Mouse (Mus musculus) embryonic stem cell, embryonic (primary cell): ENCODE measurements around the gene Cabin1.

Experiments used
- CTCF ChIA-PET, 4 experiments: fragments of 300-600 bp in 2 of 4; fragments of 350-600 bp in 2 of 4; sonication (Branson Sonifier 250); formaldehyde crosslinking; loops; one replicate each; lab custom pipeline; 2022; ENCODE audit warnings: inconsistent platforms in 2 of 4; lab: Charles Lee
- POLR2A ChIA-PET, 4 experiments: fragments of 300-600 bp in 2 of 4; fragments of 350-600 bp in 2 of 4; sonication (Branson Sonifier 250); formaldehyde crosslinking; loops; one replicate each; lab custom pipeline; 2022; ENCODE audit warnings: antibody characterized with exemption in 4 of 4, inconsistent platforms in 1 of 4; lab: Charles Lee

The Cabin1 gene

GRCm38 (mm10) chr10:75647362-75647761 lies 116.8 kb downstream of the Cabin1 start:
- POLR2A ChIA-PET, result interaction anchor here in 3 of 4 experiments (0.6 to 7.5 kb wide), 29 partner anchors 9 to 541 kb away, joined by 3 to 156 read pairs (median 6); partner anchors contain the start of genes Ddt (in 2 of the 3), Gstt2 (in 1 of the 3) and Mif (in 1 of the 3)
- CTCF ChIA-PET, result interaction anchor here (0.7 to 2.7 kb wide), 5 partner anchors 11 to 98 kb away, joined by 3 to 10 read pairs (median 6); no protein-coding TSS in a partner anchor

GRCm38 (mm10) chr10:75646406-75646805 lies 117.7 kb downstream of the Cabin1 start:
- ChIA-PET CTCF (interaction anchor here in 1 of 4 experiments (1.2 kb wide), 1 partner anchor 10 kb away, joined by 6 read pairs; no protein-coding TSS in a partner anchor), POLR2A (interaction anchor here in 3 of 4 experiments (0.6 to 7.5 kb wide), 8 partner anchors 8 to 1387 kb away, joined by 3 to 156 read pairs (median 4); partner anchors contain the start of genes Ddt (in 1 of the 3) and Gstt2 (in 1 of the 3))

- POLR2A ChIA-PET, result interaction anchor here in 3 of 4 experiments (0.6 to 7.5 kb wide), 7 partner anchors 8 to 1388 kb away, joined by 3 to 156 read pairs (median 3); partner anchors contain the start of genes Ddt (in 1 of the 3) and Gstt2 (in 1 of the 3)
These were observed 118.5 kb downstream of the Cabin1 start for GRCm38 (mm10) chr10:75645616-75646015.

GRCm38 (mm10) chr10:75643741-75644343 lies 120.3 kb downstream of the Cabin1 start, which contains the start of gene Susd2:
TSS of gene Susd2 (minus strand) at chr10:75644008.
- ChIA-PET POLR2A (interaction anchor here (0.6 to 3.1 kb wide), 36 partner anchors 8 to 1505 kb away, joined by 3 to 15 read pairs (median 4); partner anchors contain the start of genes Ddt (in 2 of the 4), Gstt2 (in 2 of the 4) and Mif (in 1 of the 4)), CTCF (interaction anchor here (0.5 to 1.9 kb wide), 13 partner anchors 8 to 365 kb away, joined by 3 to 6 read pairs (median 3); partner anchors contain the start of gene Gstt2 (in 1 of the 4))

More at GRCm38 (mm10) chr10:75645616-75646015, 118.5 kb downstream of the Cabin1 start:
- CTCF ChIA-PET, result interaction anchor here in 2 of 4 experiments (0.5 to 1.2 kb wide), 2 partner anchors 9 to 237 kb away, joined by 6 to 7 read pairs; no protein-coding TSS in a partner anchor

- ChIA-PET POLR2A (interaction anchor here in 3 of 4 experiments (0.5 to 4.7 kb wide), 26 partner anchors 7 to 295 kb away, joined by 3 to 37 read pairs (median 4); partner anchors contain the start of genes Ddt (in 1 of the 3), Gstt2 (in 1 of the 3) and Mif (in 1 of the 3)), CTCF (interaction anchor here (0.5 to 1.9 kb wide), 7 partner anchors 7 to 239 kb away, joined by 3 to 6 read pairs (median 4); no protein-coding TSS in a partner anchor)
These were observed 121.2 kb downstream of the Cabin1 start for GRCm38 (mm10) chr10:75642891-75643290.

GRCm38 (mm10) chr10:75642436-75642835 lies 121.7 kb downstream of the Cabin1 start:
- POLR2A ChIA-PET, result interaction anchor here in 3 of 4 experiments (0.6 to 4.7 kb wide), 19 partner anchors 8 to 289 kb away, joined by 3 to 37 read pairs (median 4); partner anchors contain the start of gene Mif (in 1 of the 3)
- CTCF ChIA-PET, result interaction anchor here in 2 of 4 experiments (0.6 to 1.4 kb wide), 2 partner anchors 66 to 211 kb away, joined by 3 to 6 read pairs; no protein-coding TSS in a partner anchor

- CTCF ChIA-PET, result interaction anchor here in 1 of 4 experiments (0.6 kb wide), 1 partner anchor 212 kb away, joined by 6 read pairs; no protein-coding TSS in a partner anchor
- POLR2A ChIA-PET, result interaction anchor here in 3 of 4 experiments (0.6 to 4.7 kb wide), 7 partner anchors 8 to 290 kb away, joined by 3 to 37 read pairs (median 7); no protein-coding TSS in a partner anchor
These were observed 122.4 kb downstream of the Cabin1 start for GRCm38 (mm10) chr10:75641721-75642222.

GRCm38 (mm10) chr10:75637711-75638110 lies 126.4 kb downstream of the Cabin1 start:
- POLR2A ChIA-PET, result interaction anchor here in 2 of 4 experiments (0.8 to 7.0 kb wide), 9 partner anchors 11 to 284 kb away, joined by 3 to 156 read pairs (median 10); partner anchors contain the start of gene Gstt2 (in 1 of the 2)
- CTCF ChIA-PET, result interaction anchor here in 3 of 4 experiments (0.6 to 3.3 kb wide), 5 partner anchors 28 to 215 kb away, joined by 3 to 22 read pairs (median 3); partner anchors contain the start of gene Cabin1 (in 1 of the 3)

- ChIA-PET POLR2A (interaction anchor here (0.5 to 7.0 kb wide), 76 partner anchors 8 to 987 kb away, joined by 3 to 156 read pairs (median 4); partner anchors contain the start of genes Cabin1 (in 3 of the 4), Ddt (in 2 of the 4), Gstt2 (in 2 of the 4) and Susd2 (in 2 of the 4)), CTCF (interaction anchor here (0.5 to 3.3 kb wide), 81 partner anchors 8 to 601 kb away, joined by 3 to 27 read pairs (median 4); partner anchors contain the start of genes Susd2 (in 3 of the 4), Ggt5 (in 2 of the 4), Gstt2 (in 2 of the 4) and Cabin1 (in 1 of the 4))
These were observed 127.9 kb downstream of the Cabin1 start for GRCm38 (mm10) chr10:75636084-75636786.

GRCm38 (mm10) chr10:75635693-75636055 lies 128.5 kb downstream of the Cabin1 start:
- CTCF ChIA-PET, result interaction anchor here (0.5 to 3.3 kb wide), 86 partner anchors 8 to 602 kb away, joined by 3 to 27 read pairs (median 4); partner anchors contain the start of genes Susd2 (in 3 of the 4), Cabin1 (in 2 of the 4), Ggt5 (in 2 of the 4) and Gstt2 (in 2 of the 4)
- POLR2A ChIA-PET, result interaction anchor here (0.6 to 7.0 kb wide), 71 partner anchors 8 to 988 kb away, joined by 3 to 156 read pairs (median 4); partner anchors contain the start of genes Cabin1 (in 2 of the 4), Ddt (in 2 of the 4), Gstt2 (in 2 of the 4) and Susd2 (in 2 of the 4)

GRCm38 (mm10) chr10:75635019-75635692 lies 129.0 kb downstream of the Cabin1 start:
- POLR2A ChIA-PET, result interaction anchor here (0.6 to 7.0 kb wide), 63 partner anchors 8 to 929 kb away, joined by 3 to 156 read pairs (median 5); partner anchors contain the start of genes Cabin1 (in 2 of the 4), Ddt (in 2 of the 4), Gstt2 (in 2 of the 4) and Susd2 (in 2 of the 4)
- CTCF ChIA-PET, result interaction anchor here (0.6 to 3.3 kb wide), 67 partner anchors 9 to 1278 kb away, joined by 3 to 27 read pairs (median 5); partner anchors contain the start of genes Susd2 (in 3 of the 4), Cabin1 (in 2 of the 4), Ggt5 (in 2 of the 4) and Gstt2 (in 2 of the 4)

- CTCF ChIA-PET, result interaction anchor here (0.6 to 3.3 kb wide), 28 partner anchors 9 to 1278 kb away, joined by 3 to 27 read pairs (median 6); partner anchors contain the start of genes Susd2 (in 2 of the 4), Cabin1 (in 1 of the 4) and Ggt5 (in 1 of the 4)
These were observed 129.5 kb downstream of the Cabin1 start for GRCm38 (mm10) chr10:75634610-75635009.

GRCm38 (mm10) chr10:75633576-75634139 lies 130.5 kb downstream of the Cabin1 start:
- CTCF ChIA-PET, result interaction anchor here in 1 of 4 experiments (2.3 kb wide), 1 partner anchor 13 kb away, joined by 8 read pairs; no protein-coding TSS in a partner anchor
- POLR2A ChIA-PET, result interaction anchor here in 3 of 4 experiments (0.5 to 3.5 kb wide), 14 partner anchors 9 to 1976 kb away, joined by 3 to 20 read pairs (median 4); no protein-coding TSS in a partner anchor

More at GRCm38 (mm10) chr10:75634610-75635009, 129.5 kb downstream of the Cabin1 start:
- POLR2A ChIA-PET, result interaction anchor here in 3 of 4 experiments (0.6 to 7.0 kb wide), 33 partner anchors 9 to 930 kb away, joined by 3 to 156 read pairs (median 6); partner anchors contain the start of genes Cabin1 (in 1 of the 3), Chchd10 (in 1 of the 3), Ddt (in 1 of the 3) and Lrrc75b (in 1 of the 3)

- CTCF ChIA-PET, result interaction anchor here in 3 of 4 experiments (0.5 to 2.3 kb wide), 7 partner anchors 10 to 197 kb away, joined by 3 to 8 read pairs (median 4); partner anchors contain the start of gene Ddt (in 1 of the 3)
- POLR2A ChIA-PET, result interaction anchor here in 3 of 4 experiments (0.5 to 2.7 kb wide), 13 partner anchors 10 to 1977 kb away, joined by 3 to 18 read pairs (median 4); no protein-coding TSS in a partner anchor
These were observed 131.1 kb downstream of the Cabin1 start for GRCm38 (mm10) chr10:75633048-75633447.
